Mouse (Mus musculus) A20 (cell line): ENCODE measurements around the gene Kcnq2.

ENCODE experiments used
- DNase-seq: peaks from one replicate; pipeline ENCODE4 v3.0.0-alpha.2; 2011; ENCODE audit warnings: low read depth, low spot score

Kcnq2 gene

DNA sequence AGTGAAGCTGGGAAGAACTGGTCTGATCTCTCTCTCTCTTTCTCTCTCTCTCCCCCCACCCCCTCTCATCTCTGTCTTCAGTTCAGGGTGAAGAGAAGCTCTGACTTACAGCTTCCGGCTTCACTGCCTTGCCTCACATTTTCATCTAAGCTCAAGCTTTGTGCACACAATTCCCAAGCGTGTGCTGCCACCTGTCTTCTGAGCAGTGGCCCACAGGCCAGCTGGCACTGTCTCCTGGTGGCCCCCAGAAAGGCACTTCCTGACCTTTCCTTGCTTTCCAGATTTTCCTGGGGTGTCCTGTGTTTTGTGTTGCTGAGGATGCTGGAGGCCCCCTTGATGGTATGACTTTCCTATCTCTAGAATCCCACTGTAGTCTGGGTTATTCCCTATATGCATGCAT is 31.0 kb downstream of the Kcnq2 start:
- peak; percentile 10 for DNase-seq

DNA sequence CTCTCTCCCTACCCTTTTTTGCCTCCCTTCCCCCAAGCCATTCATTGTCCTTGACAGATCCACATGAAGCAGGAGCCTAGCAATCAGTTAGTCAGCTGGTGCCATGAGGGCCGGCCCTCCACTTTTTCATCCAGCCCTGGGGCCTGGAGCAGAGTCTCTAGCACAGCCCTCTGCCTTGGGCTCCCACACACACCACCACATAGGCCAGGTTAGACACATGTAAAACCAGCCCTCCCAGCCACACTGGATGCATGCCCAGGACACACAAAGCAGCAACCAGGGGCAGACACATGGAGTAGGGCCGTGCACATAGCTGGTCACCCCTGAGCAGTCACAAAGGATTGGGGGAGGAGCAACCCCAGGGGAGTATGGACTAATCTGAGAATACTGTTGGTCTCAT is 32.9 kb downstream of the Kcnq2 start:
- DNase-seq = no peak

DNA sequence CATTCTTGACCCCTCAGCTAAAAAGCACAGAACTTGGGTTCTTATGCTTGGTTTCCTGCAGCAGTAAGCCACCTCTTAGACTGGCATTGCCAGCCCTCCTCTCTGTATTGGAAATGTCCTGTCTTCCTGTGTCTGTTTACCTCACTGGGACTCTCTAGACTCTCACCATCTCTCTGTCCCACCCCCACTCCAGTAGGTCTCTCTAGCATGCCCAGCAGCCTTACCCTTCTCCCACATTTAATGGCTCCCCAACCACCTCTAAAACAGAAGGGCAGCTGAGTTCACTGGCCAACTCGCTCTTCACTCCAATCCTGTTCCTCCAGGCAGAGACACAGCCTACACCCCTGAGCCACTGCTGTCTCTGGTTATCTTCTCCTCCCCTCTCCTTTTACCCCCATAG is 33.5 kb downstream of the Kcnq2 start:
- DNase-seq = no peak

DNA sequence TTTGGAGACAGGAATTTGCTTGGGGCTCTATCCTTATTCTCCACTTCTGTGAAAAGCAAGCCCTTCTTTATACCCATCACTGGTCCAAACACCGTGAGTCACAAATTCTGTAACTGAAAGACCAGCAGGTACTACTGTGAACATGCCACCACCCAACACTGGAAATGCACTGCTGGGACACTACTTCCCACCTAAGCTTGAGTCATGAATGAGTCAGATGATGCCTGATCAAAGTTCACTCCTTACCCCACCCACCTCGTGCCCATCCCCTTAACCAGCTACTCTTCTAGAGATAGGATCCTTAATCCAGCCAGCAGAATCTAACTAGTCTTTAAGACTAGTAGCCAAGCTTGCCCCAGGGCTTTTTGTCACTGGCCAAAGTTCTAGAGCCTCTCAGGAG is 35.0 kb downstream of the Kcnq2 start:
- no peak for DNase-seq

DNA sequence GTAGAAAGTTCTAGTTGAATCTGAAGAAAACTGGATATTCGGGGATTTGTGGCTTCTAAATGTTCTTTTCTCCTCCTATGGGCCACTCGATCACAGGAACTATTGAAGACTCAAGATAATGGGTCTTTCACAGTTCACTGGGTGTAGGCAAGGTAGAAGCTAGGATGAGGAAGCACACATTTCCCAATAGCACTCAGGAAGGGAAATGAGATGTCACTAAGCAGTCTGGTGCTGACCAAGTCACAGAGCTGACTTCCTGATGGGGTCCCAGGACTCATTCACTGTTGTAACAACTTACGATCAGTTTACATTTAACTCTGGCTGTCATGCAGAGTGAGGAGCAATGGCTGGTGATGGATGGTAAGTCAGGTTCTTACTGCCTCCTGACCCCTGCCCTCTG is 45.0 kb downstream of the Kcnq2 start:
- DNase-seq = no peak

DNA sequence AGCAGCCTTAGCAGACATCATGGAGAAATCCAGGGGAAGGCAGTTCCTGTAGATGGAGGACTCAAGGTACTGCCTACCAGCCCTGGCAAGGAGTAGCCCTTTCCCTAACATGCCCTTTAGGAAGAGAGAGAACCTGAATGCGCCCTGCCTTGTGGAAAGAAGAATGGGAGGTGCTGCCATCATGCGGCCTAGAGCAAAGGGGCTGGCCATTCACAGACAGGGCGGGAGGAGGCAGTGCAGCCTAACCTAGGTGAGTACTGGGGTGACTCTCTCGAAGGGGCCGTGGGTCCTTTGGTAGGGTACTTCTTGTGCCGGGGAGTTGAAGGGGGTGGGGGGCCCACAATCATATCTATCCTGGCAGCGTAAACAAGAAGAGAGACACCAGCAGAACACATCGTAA is 50.1 kb downstream of the Kcnq2 start:
- no peak for DNase-seq

DNA sequence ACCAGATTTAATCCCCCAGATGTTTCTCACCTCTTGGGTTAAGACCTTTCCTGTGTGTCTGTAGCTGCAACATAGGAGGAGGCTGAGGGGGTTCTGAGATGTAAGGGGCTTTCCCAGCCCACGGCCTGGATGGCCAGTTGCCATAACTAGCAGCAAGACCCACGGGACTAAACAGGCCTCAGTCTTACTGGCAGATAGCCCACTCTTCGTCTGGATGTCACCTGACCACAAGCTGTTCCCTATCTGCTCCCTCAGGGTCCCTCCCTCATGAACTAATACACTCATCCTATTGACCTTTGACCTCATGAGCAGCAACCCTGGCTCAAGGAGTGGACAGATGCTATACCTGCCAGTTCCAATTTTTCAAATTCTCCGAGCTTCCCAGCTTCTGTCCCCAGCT is 51.2 kb downstream of the Kcnq2 start:
- peak; percentile 64 for DNase-seq

DNA sequence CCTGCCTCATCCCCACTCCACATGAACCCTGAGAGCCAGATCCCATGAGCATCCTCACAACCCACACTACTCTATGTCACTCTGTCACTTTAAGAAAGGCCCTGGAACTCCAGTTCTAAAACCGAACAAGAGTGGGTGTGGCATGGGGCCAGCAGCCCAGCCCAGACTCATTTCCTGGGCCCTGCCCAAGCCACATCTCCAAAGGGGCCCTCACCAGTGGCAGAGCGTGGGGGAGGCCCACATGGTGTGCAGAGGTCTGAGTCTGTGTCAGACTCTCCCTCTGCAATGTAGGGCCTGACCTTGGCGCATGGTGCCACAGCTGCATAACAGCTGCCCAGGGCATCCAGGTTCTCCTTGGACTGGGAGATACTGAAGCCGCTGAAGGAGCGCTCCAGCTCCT is 54.2 kb downstream of the Kcnq2 start:
- DNase-seq = no peak

DNA sequence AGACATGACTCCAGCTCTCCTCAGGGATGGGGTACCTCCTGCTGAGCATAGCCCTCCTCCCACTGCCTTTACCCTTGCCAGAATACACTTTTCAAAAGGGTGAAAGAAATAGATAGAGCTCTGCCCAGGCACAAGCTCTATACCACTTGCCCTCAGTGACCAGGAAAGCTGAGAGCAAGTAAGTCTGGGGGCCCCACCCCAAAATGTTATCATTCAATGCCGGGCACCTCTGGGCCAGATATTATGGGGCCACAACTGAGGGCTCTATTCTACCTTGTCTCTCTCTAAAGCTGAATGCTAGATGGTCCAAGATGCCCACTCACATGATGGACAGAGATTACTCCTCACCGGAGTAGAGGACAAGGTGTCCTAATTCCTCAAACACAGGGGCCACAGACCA is 55.6 kb downstream of the Kcnq2 start:
- DNase-seq = no peak

DNA sequence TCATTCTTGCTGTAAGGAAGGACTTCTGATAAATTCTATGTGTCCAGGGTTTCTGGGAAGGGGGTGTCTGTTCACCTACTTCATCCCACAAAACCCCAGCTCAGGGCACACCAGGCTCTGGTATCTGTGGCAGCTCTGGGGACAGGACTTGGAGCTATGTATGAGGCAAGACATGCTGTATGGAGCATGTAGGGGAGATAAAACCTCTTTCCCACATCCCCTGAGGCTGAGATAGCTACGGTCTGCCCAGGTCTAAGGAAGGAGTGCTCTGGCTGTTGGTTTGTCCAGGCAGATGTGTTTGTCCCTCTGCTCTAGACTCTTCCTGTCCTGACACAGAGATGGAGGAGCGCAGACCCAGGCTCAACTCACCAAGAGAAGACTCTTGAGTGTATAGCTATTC is 56.2 kb downstream of the Kcnq2 start:
- no peak for DNase-seq

DNA sequence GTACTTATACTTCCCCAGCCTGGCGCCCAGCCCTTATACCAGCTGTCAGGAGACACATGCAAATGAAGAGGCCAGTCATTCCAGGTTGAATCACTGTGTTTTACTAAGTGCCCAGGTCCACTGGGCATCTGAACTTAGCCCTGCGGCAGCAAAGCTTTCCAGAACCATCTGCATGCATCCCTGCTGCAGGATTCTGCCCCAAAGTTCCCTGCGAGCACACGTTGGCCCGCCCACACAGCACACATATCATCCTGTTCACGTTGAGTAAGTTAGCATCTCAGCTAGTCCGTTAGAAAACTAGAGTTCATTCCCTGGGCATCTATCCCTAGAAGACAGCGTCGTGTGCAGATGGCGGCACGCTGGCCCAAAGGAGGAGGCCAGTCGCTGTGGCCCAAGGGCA is 59.6 kb downstream of the Kcnq2 start:
- no peak for DNase-seq

DNA sequence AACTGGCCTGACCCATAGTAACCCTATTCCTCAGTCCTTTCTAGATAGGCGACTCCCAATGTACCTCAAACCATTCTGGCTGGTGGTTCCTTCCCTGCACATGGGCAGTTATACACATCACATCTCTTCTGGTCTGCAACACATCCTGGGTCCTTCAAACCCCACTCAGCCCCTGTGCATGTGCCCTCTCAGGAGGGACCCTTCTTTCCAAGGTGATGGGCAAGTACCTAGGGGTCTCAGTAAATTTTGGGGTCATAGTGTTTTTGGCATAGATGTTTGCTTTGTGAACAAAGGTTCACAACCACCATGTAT is 62.7 kb downstream of the Kcnq2 start:
- no peak for DNase-seq

DNA sequence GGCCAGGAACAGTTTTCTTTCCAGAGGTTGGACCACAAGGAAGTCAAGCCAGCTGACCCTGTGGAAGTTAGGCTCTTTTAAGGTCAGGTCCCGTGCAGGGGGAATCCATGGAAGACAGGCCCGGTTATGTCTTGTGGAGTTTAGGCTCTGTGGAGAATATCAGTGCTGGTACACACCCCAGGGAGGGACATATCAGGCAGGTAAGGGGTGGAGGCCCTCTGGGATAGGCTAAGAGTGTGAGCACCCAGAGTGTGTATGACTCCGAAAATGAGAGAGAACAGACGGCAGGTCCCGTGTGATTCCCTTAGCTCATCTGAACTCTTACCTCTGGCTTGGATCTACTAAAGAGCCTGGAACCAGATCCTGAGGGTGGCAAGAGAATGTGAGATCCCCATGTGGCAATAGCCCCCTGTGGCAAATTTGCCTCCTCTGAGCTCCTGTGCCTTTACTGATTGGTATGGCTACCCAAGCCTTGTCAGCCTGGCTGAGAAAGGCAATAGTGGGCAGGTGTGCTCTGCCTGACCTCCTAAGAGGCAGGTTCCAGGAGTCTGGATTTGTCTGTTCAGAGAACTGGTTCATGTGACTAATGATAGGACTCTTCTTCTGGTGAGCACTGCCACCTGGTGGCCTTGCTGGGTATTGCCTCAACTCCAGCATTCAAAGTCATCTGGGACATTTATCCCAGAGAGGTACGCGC is 63.2 kb downstream of the Kcnq2 start:
- peak; percentile 63 for DNase-seq

DNA sequence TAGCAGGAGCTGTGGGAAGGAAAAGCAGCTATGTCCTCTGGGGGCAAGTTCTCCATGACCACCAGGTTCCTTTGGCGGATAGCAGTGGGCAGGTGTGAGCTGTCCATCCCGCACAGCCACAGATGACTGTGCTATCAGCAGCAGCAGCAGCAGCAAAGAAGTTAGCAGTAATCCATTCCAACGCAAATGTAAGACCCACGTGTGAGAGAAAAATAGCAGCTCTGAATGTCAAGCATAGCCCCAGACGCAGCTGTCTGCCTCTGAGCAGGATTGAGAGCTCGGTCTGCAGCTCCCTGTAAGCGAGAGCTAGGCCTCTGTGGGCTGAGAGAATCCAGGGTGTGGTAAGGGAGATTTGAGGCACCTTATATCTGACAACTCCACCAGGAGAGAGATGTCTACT is 65.0 kb downstream of the Kcnq2 start:
- no peak for DNase-seq

DNA sequence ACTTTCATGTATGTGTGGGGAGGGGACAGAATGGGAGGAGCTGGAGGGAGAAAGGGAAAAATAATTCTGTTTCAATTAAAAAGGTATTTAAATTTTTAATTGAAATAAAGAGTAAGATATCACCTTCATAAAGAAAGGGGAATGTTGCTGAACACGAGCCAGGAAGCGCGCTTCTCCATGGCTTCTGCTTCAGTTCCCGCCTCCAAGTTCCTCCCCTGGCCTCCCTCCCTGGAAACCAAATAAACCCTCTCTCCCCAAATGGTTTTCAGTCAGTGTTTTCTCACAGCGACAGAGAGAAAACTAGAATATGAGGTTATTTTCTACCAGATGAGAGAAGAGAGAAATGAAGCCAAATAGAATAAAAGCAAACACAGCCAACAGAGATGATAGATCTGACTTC is 66.6 kb downstream of the Kcnq2 start:
- DNase-seq = no peak

DNA sequence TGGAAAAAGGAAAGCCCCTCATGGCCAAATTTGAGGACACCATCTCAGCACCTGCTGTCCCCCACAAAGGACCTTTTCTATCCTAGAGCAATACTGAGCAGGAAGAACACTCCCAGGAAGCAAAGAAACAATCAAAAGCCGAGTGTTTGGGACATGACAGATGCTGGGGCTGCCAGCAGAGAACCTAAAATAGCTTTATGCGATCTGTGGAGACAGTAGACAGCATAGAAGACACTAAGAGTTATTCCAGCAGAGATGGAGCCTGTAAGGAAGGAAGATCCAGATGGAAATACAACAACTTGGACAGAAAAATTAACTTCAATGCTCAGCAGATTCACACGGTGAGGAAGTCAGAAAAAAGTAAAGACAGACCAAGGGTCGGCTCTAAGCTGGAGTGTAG is 69.3 kb downstream of the Kcnq2 start:
- no peak for DNase-seq

DNA sequence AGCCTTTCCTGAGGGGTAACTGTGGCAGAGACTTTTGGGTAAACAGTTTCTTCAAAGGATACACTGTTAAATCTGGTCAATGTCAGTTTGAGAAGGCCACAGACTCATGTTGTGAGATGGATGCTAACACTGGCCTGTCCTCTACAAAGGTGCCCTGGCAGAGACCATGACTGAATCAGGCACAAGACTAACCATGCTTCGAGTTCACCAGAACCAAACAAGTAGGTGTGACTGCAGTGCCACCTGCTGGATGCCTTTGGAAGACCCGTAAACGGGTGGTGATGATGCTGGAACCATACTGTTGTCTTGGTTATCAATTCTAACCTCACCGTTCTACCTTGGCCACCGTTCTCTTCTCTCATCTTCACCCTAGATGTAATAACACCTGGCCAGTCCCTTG is 75.0 kb downstream of the Kcnq2 start:
- peak; percentile 63 for DNase-seq

DNA sequence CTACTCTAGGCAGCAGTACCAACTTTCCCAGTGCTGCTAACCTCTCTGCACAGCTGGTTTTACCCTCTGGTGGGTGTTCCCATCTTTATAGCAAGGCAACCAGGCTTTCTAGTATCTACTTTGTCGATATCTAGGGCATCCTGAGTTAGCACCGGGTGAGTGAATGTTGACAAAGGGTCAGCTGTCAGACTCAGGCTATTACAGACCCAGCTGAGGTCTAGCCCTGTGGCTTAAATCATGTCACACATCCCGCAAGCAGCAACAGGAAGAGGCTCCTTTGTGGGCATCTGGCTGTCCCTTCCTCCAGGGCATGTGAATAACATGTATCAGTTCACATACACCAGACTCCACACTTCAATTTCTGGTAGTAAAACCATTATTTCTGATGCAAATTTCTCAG is 76.9 kb downstream of the Kcnq2 start:
- no peak for DNase-seq

DNA sequence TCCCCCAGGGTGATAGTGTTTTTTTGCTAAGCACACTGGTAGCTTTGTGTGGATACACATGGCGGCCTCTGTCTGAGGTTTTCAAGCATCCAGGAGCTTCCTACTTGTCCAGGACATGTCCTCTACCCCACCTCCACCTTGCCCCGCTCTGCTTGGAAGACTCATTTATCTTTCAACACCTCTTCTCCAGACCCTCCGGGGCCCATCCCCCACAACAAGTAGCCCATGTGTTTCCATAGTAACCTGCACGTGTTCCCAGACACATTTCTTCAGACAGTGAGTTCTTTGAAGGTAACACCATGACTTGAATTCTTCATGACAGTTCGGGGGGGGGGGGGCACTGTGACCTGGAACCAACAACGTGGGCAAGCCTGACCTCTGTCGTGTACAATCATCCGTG is 77.8 kb downstream of the Kcnq2 start:
- no peak for DNase-seq

DNA sequence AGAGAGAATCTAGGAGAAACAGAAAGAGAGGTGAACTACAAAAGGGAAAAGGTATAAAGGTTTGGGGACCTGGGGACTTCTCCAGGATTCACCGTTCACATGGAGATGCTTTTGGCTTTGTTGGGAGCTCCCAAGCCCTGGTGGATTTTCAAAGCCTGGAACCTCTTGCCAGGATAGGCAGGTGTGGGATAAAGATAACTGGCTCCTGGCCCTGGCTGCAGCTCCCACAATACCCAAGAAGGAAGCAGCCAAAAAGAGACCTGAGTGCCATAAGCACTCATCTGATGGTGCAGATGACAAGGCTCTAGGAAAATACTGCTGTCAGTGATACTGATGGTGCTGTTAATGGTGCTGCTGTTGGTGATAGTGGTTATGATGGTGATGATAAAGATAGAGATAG is 82.9 kb downstream of the Kcnq2 start:
- no peak for DNase-seq

DNA sequence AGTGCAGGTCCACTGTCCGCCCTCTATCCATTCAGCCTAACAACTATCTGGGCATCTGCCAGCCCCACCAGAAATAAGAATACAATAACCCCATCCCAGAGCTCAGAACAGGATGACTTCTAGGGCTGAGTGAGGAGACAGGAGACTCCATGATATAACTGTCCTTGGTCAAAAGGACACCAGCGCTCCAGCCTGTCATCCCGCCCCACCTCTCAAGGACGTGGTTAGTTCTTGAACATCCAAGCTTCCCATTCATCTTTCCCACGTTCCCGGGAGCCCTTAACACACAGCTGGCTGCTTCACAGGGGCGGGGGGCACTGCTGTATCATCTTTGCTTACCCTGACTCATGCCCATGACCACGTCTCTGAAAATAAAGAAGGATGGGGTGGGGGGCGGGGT is 86.1 kb downstream of the Kcnq2 start:
- DNase-seq = no peak

DNA sequence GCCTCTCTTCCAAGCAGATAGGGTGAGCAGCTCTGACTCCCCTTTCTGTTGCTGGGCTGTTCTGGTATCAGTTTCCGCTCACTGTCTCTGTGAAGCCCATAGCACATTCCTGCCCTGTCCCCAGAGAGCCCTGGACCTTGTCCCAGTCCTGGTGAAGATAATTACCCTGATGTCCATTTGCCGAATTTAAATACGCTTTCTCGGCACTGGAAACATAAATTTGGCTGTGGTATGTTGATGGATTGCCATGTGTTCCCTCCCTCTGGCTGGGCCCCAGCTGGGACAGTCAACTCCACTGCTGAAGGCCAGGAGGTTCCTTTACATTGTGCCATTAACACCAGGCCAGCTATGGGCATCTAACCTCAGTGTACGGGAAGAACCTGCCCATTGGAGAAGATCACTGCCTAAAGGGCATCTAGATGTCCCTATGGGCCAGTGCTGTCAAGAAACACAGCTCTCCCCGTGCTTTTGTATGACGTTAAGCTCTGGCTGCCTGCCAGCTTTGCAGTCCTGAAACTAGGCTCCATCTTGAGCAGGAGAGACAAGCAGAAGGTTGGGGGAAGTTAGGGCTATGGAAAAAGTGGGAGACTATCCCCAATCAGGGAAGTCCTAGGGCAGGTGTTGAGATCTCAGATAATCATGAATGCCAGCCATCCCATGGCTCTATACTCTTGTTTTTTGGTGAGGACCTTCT is 86.7 kb downstream of the Kcnq2 start:
- DNase-seq = no peak

DNA sequence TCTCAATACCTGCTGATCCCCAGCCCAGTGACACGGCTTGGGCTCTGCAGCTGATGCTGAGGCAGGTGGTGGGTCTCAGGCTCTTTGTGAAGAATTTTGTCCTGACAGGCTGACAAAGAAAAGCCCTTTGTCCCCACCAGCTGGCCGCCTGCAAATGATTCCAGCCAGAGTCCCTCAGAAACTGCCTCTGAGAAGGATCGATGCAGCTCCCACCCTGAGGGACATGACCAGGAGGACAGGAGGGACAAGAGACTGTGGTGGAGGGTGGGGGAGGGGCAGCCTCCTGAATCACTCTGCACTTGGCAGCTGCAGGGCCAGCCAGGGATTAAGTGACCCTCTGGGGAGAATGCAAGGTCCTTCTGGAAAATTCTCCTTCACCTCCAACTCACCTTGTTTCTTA is 91.1 kb downstream of the Kcnq2 start:
- no peak for DNase-seq

DNA sequence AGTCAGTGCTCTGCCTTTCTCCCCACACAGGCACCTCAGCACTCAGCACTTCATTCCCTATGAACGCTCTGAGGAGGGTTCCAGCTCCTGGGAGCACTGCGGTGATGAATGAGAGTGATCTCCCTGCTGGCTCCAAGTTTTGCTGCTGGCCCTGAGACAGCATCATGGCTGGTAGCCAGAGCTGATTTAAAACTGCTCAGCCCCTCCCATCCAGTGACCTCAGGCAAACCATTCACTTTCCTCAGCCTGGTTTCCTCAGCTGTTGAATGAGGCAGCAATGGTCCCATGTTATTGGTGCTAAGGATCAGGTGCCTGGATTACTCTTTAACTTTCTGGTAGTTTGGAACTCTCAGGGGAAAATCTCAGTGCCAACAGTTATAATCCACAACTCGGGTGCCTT is 91.7 kb downstream of the Kcnq2 start, which contains the start of gene Chrna4:
Chrna4 (minus strand) TSS at position 110 of the 400 bp plus-strand sequence.
- no peak for DNase-seq
